Mouse (Mus musculus) midbrain, embryonic 16.5 days (tissue): ENCODE results near the gene Rassf4. TPM values are rescaled to one million over a fixed set of nuclear protein-coding genes. Genes with fewer than 3 reads are reported as not detected.
A peak's percentile ranks its signal among the peaks of the same experiment; 100 is the strongest.

Experiments used
- ATAC-seq: fragments of 200-750 bp; cut with Nextera tagmentation; 2 replicates; pipeline ENCODE4 v1.8.0; 2017; ENCODE audit warnings: moderate TSS enrichment
- H3K27ac ChIP-seq: fragments of 300-500 bp; sonication (generic); 2 replicates; pipeline ENCODE4 v1.5.1; 2014; ENCODE audit warnings: mild to moderate bottlenecking, low read length, mixed read lengths
- H3K27me3 ChIP-seq: fragments of 300-500 bp; sonication (generic); 2 replicates; pipeline ENCODE4 v1.6.1; 2014; ENCODE audit warnings: low read depth, low read length, mixed read lengths; ENCODE audit not compliant: control insufficient read depth, insufficient read depth
- H3K36me3 ChIP-seq: fragments of 300-500 bp; sonication (generic); 2 replicates; pipeline ENCODE4 v1.6.1; 2014; ENCODE audit warnings: mild to moderate bottlenecking, low read length, moderate library complexity, mixed read lengths; ENCODE audit not compliant: control insufficient read depth, insufficient read depth
- H3K4me1 ChIP-seq: fragments of 300-500 bp; sonication (generic); 2 replicates; pipeline ENCODE4 v1.6.1; 2014; ENCODE audit warnings: mild to moderate bottlenecking, low read length, mixed read lengths; ENCODE audit not compliant: control insufficient read depth, insufficient read depth
- H3K4me2 ChIP-seq: fragments of 300-500 bp; sonication (generic); 2 replicates; pipeline ENCODE4 v1.6.1; 2014; ENCODE audit warnings: mild to moderate bottlenecking, low read length, mixed read lengths
- H3K4me3 ChIP-seq: fragments of 300-500 bp; sonication (generic); 2 replicates; pipeline ENCODE4 v1.5.1; 2014; ENCODE audit warnings: low read depth, mild to moderate bottlenecking, low read length, moderate library complexity, mixed read lengths
- H3K9ac ChIP-seq: fragments of 300-500 bp; sonication (generic); 2 replicates; pipeline ENCODE4 v1.6.1; 2014; ENCODE audit warnings: low read depth, low read length, mixed read lengths
- H3K9me3 ChIP-seq: fragments of 300-500 bp; sonication (generic); replicated peaks from 2 replicates; pipeline ENCODE4 v1.6.1; 2014; ENCODE audit warnings: mild to moderate bottlenecking, low read length, mixed read lengths; ENCODE audit not compliant: control insufficient read depth, poor library complexity, severe bottlenecking
- WGBS: fragments of 180-500 bp; shearing (Covaris S2); extraction: QIAGEN DNeasy Blood & Tissue Kit; methylation state at CpG from one replicate; pipeline ENCODE4 v1.1.7; 2014; 5-methylcytosine and 5-hydroxymethylcytosine counted together
- polyA plus RNA-seq: library from polyadenylated mRNA; unstranded; fragments of >200 nt; fragmentation: Nextera tagmentation; extraction: Ambion mirVana; gene quantifications from 2 replicates; pipeline ENCODE4 v1.2.1, GENCODE M21; 2015

The Rassf4 gene
- polyA plus RNA-seq, 1 experiment from 2014 or later, result 8.3 TPM

- 46% methylated on average over 3 of the region's 3 CpGs for WGBS
- no peak for ATAC-seq
- Histone ChIP-seq H3K4me2 (no peak overlapping the region), H3K4me1 (peaks cover 7% of the 10 kb centered on the region; the same call in 1 of the 2 replicates), H3K9ac (no peak overlapping the region), H3K36me3 (no peaks in the 10 kb centered on the region), H3K27ac (no peak overlapping the region), H3K27me3 (0 out of 2 replicates have a peak, but pooled peaks cover 3% of the 10 kb centered on the region), H3K4me3 (no peak overlapping the region), H3K9me3 (no peaks in the 10 kb centered on the region)
Observed at GRCm38 (mm10) chr6:116667382-116667781, 6.4 kb downstream of the Rassf4 start.

- H3K4me3 ChIP-seq, result no peak overlapping the region
- no peak overlapping the region for H3K9ac ChIP-seq
- ATAC-seq, result no peak
- no peaks in the 10 kb centered on the region for H3K9me3 ChIP-seq
- WGBS, result 19% methylated on average over 3 of the region's 3 CpGs
- H3K36me3 ChIP-seq, result no peaks in the 10 kb centered on the region
- H3K27ac ChIP-seq, result no peak overlapping the region
- H3K4me2 ChIP-seq, result no peak overlapping the region
- H3K4me1 ChIP-seq, result peaks cover 7% of the 10 kb centered on the region; the same call in 1 of the 2 replicates
- H3K27me3 ChIP-seq, result 0 out of 2 replicates have a peak, but pooled peaks cover 3% of the 10 kb centered on the region
Observed at GRCm38 (mm10) chr6:116666892-116667291, 6.9 kb downstream of the Rassf4 start.

GRCm38 (mm10) chr6:116666085-116666750 lies 7.5 kb downstream of the Rassf4 start:
- H3K9me3 ChIP-seq, result no peaks in the 10 kb centered on the region
- H3K27me3 ChIP-seq, result no peaks in the 10 kb centered on the region
- H3K27ac ChIP-seq, result no peak overlapping the region
- H3K9ac ChIP-seq, result no peak overlapping the region
- no peaks in the 10 kb centered on the region for H3K36me3 ChIP-seq
- no peak for ATAC-seq
- WGBS, result 74% methylated on average over 12 of the region's 12 CpGs
- 0 out of 2 replicates have a peak, but pooled peaks cover 4% of the 10 kb centered on the region for H3K4me1 ChIP-seq
- H3K4me2 ChIP-seq, result no peak overlapping the region
- H3K4me3 ChIP-seq, result no peak overlapping the region

GRCm38 (mm10) chr6:116664830-116665229 lies 8.9 kb downstream of the Rassf4 start:
- 69% methylated on average over 3 of the region's 3 CpGs for WGBS
- no peak overlapping the region for H3K9ac ChIP-seq
- no peak for ATAC-seq
- H3K27me3 ChIP-seq, result no peaks in the 10 kb centered on the region
- H3K4me3 ChIP-seq, result no peak overlapping the region
- no peaks in the 10 kb centered on the region for H3K4me1 ChIP-seq
- no peaks in the 10 kb centered on the region for H3K9me3 ChIP-seq
- no peak overlapping the region for H3K4me2 ChIP-seq
- H3K27ac ChIP-seq, result no peak overlapping the region
- H3K36me3 ChIP-seq, result no peaks in the 10 kb centered on the region

- no peak for ATAC-seq
- H3K4me3 ChIP-seq, result no peak overlapping the region
- H3K9ac ChIP-seq, result no peak overlapping the region
- H3K27ac ChIP-seq, result no peak overlapping the region
- WGBS, result 75% methylated on average over 6 of the region's 6 CpGs
- H3K4me2 ChIP-seq, result no peak overlapping the region
- H3K36me3 ChIP-seq, result no peaks in the 10 kb centered on the region
- H3K27me3 ChIP-seq, result no peaks in the 10 kb centered on the region
- no peaks in the 10 kb centered on the region for H3K9me3 ChIP-seq
- no peaks in the 10 kb centered on the region for H3K4me1 ChIP-seq
Observed at GRCm38 (mm10) chr6:116664031-116664430, 9.7 kb downstream of the Rassf4 start.

GRCm38 (mm10) chr6:116663364-116663763 lies 10.4 kb downstream of the Rassf4 start:
- H3K27ac ChIP-seq, result no peak overlapping the region
- WGBS, result 92% methylated on average over 2 of the region's 2 CpGs
- H3K27me3 ChIP-seq, result no peaks in the 10 kb centered on the region
- ATAC-seq, result no peak
- H3K4me1 ChIP-seq, result no peaks in the 10 kb centered on the region
- no peaks in the 10 kb centered on the region for H3K36me3 ChIP-seq
- H3K9me3 ChIP-seq, result no peaks in the 10 kb centered on the region
- H3K4me3 ChIP-seq, result no peak overlapping the region
- no peak overlapping the region for H3K4me2 ChIP-seq
- H3K9ac ChIP-seq, result no peak overlapping the region

- Histone ChIP-seq H3K9ac (no peak overlapping the region), H3K36me3 (no peaks in the 10 kb centered on the region), H3K4me3 (no peak overlapping the region), H3K27me3 (no peaks in the 10 kb centered on the region), H3K27ac (no peak overlapping the region), H3K4me1 (no peaks in the 10 kb centered on the region), H3K4me2 (no peak overlapping the region), H3K9me3 (no peaks in the 10 kb centered on the region)
- peak; percentile 83 for ATAC-seq
- WGBS, result 60% methylated on average over 9 of the region's 9 CpGs
Observed at GRCm38 (mm10) chr6:116653684-116654454, 19.9 kb downstream of the Rassf4 start.

- Histone ChIP-seq H3K27me3 (no peaks in the 10 kb centered on the region), H3K4me2 (no peak overlapping the region), H3K4me1 (no peaks in the 10 kb centered on the region), H3K36me3 (no peaks in the 10 kb centered on the region), H3K9ac (no peak overlapping the region), H3K27ac (no peak overlapping the region), H3K4me3 (no peak overlapping the region), H3K9me3 (no peaks in the 10 kb centered on the region)
- ATAC-seq, result no peak
- WGBS, result 80% methylated on average over 3 of the region's 3 CpGs
Observed at GRCm38 (mm10) chr6:116653191-116653590, 20.6 kb downstream of the Rassf4 start.

GRCm38 (mm10) chr6:116651437-116652118 lies 22.2 kb downstream of the Rassf4 start:
- H3K9me3 ChIP-seq, result no peaks in the 10 kb centered on the region
- H3K4me1 ChIP-seq, result no peaks in the 10 kb centered on the region
- no peaks in the 10 kb centered on the region for H3K36me3 ChIP-seq
- no peaks in the 10 kb centered on the region for H3K27me3 ChIP-seq
- no peak overlapping the region for H3K4me3 ChIP-seq
- H3K27ac ChIP-seq, result no peak overlapping the region
- no peak overlapping the region for H3K4me2 ChIP-seq
- ATAC-seq, result no peak
- 74% methylated on average over 20 of the region's 20 CpGs for WGBS
- H3K9ac ChIP-seq, result no peak overlapping the region
